Mouse (Mus musculus) hindbrain, embryonic 11.5 days (tissue): ENCODE data around the gene Jmy. TPM values are rescaled to one million over a fixed set of nuclear protein-coding genes. Genes with fewer than 3 reads are reported as not detected.
"Not testable (repeated sequence)": the region's sequence is repeated elsewhere in the genome, so short reads cannot be mapped to it uniquely, and the experiment has no call there.

Experiments
- ATAC-seq: fragments of 200-750 bp; cut with Nextera tagmentation; 2 replicates; pipeline ENCODE4 v1.8.0; 2017; ENCODE audit warnings: mild to moderate bottlenecking, moderate TSS enrichment, moderate library complexity; ENCODE audit not compliant: low FRiP score
- DNase-seq: peaks from one replicate; pipeline ENCODE4 v3.0.0-alpha.2; 2015; ENCODE audit warnings: low spot score
- H3K27ac ChIP-seq: fragments of 300-500 bp; sonication (generic); 2 replicates; pipeline ENCODE4 v1.5.1; 2014; ENCODE audit warnings: mild to moderate bottlenecking, low read depth, low read length
- H3K27me3 ChIP-seq: fragments of 300-500 bp; sonication (generic); 2 replicates; pipeline ENCODE4 v1.6.1; 2014; ENCODE audit warnings: mild to moderate bottlenecking, low read length, moderate library complexity, mixed read lengths; ENCODE audit not compliant: control insufficient read depth, insufficient read depth
- H3K36me3 ChIP-seq: fragments of 300-500 bp; sonication (generic); 2 replicates; pipeline ENCODE4 v1.6.1; 2014; ENCODE audit warnings: mild to moderate bottlenecking, low read length, moderate library complexity, mixed read lengths; ENCODE audit not compliant: control insufficient read depth, insufficient read depth
- H3K4me1 ChIP-seq: fragments of 300-500 bp; sonication (generic); replicated peaks from 2 replicates; pipeline ENCODE4 v1.6.1; 2014; ENCODE audit warnings: low read length, mixed read lengths; ENCODE audit not compliant: control insufficient read depth, insufficient read depth
- H3K4me2 ChIP-seq: fragments of 300-500 bp; sonication (generic); replicated peaks from 2 replicates; pipeline ENCODE4 v1.6.1; 2014; ENCODE audit warnings: mild to moderate bottlenecking, low read depth, low read length
- H3K4me3 ChIP-seq: fragments of 300-500 bp; sonication (generic); 2 replicates; pipeline ENCODE4 v1.5.1; 2014; ENCODE audit warnings: low read depth, low read length
- H3K9ac ChIP-seq: fragments of 300-500 bp; sonication (generic); 2 replicates; pipeline ENCODE4 v1.6.1; 2014; ENCODE audit warnings: low read depth, low read length
- H3K9me3 ChIP-seq: fragments of 300-500 bp; sonication (generic); 2 replicates; pipeline ENCODE4 v1.6.1; 2016; ENCODE audit warnings: low read length; ENCODE audit not compliant: control insufficient read depth
- WGBS: fragments of 180-500 bp; shearing (Covaris S2); extraction: QIAGEN DNeasy Blood & Tissue Kit; methylation state at CpG from one replicate; pipeline ENCODE4 v1.1.7; 2014; 5-methylcytosine and 5-hydroxymethylcytosine counted together
- polyA plus RNA-seq: library from polyadenylated mRNA; unstranded; fragments of >200 nt; fragmentation: Nextera tagmentation; extraction: Ambion mirVana; gene quantifications from 2 replicates; pipeline ENCODE4 v1.2.1, GENCODE M21; 2014

Gene Jmy
- polyA plus RNA-seq, 1 experiment from 2014 or later, result 7.2 TPM

- H3K9me3 ChIP-seq, result no peaks in the 10 kb centered on the region
- H3K36me3 ChIP-seq, result no peaks in the 10 kb centered on the region
- H3K27ac ChIP-seq, result no peak overlapping the region
- H3K4me1 ChIP-seq, result no peaks in the 10 kb centered on the region
- no peak overlapping the region for H3K4me2 ChIP-seq
- WGBS, result 59% methylated on average over 16 of the region's 16 CpGs
- ATAC-seq (no peak), DNase-seq (peak; percentile 11)
- no peak overlapping the region for H3K9ac ChIP-seq
- no peak overlapping the region for H3K4me3 ChIP-seq
- no peaks in the 10 kb centered on the region for H3K27me3 ChIP-seq
Observed at GRCm38 (mm10) chr13:93510447-93511180, 11.0 kb upstream of the Jmy start.

GRCm38 (mm10) chr13:93506920-93507319 lies 7.3 kb upstream of the Jmy start:
- not testable (repeated sequence) for H3K4me3 ChIP-seq, H3K36me3 ChIP-seq, H3K27me3 ChIP-seq, ATAC-seq, H3K4me1 ChIP-seq, H3K9ac ChIP-seq, DNase-seq, H3K4me2 ChIP-seq, H3K9me3 ChIP-seq, H3K27ac ChIP-seq
- 86% methylated on average over 5 of the region's 5 CpGs for WGBS

- Histone ChIP-seq H3K27me3 (no peaks in the 10 kb centered on the region), H3K4me1 (no peaks in the 10 kb centered on the region), H3K36me3 (no peaks in the 10 kb centered on the region), H3K27ac (no peak overlapping the region), H3K9ac (no peak overlapping the region), H3K9me3 (no peaks in the 10 kb centered on the region), H3K4me3 (no peak overlapping the region), H3K4me2 (no peak overlapping the region)
- DNase-seq (no peak), ATAC-seq (no peak)
- WGBS, result 62% methylated on average over 4 of the region's 4 CpGs
Observed at GRCm38 (mm10) chr13:93501724-93502123, 2.1 kb upstream of the Jmy start.

- peak; percentile 12 for DNase-seq
- no peaks in the 10 kb centered on the region; the same call in 1 of the 2 replicates for H3K4me1 ChIP-seq
- peak overlapping the region; percentile 94; the same call in 1 of the 2 replicates for H3K9ac ChIP-seq
- peak overlapping the region; percentile 87 for H3K4me2 ChIP-seq
- H3K9me3 ChIP-seq, result no peaks in the 10 kb centered on the region
- peak overlapping the region; percentile 93; the same call in 1 of the 2 replicates for H3K27ac ChIP-seq
- 19% methylated on average over 12 of the region's 12 CpGs for WGBS
- H3K4me3 ChIP-seq, result peak overlapping the region; percentile 96
- ATAC-seq, result no peak
- no peaks in the 10 kb centered on the region for H3K36me3 ChIP-seq
- no peaks in the 10 kb centered on the region for H3K27me3 ChIP-seq
Observed at GRCm38 (mm10) chr13:93499973-93500633, 495 bp upstream of the Jmy start.

GRCm38 (mm10) chr13:93498211-93499166 lies 1.1 kb downstream of the Jmy start:
- peak overlapping the region; percentile 94 for H3K9ac ChIP-seq
- peak; percentile 78 for DNase-seq
- no peaks in the 10 kb centered on the region for H3K36me3 ChIP-seq
- H3K9me3 ChIP-seq, result no peaks in the 10 kb centered on the region
- H3K4me3 ChIP-seq, result peak overlapping the region; percentile 96
- peak overlapping the region; percentile 87 for H3K4me2 ChIP-seq
- H3K27ac ChIP-seq, result peak overlapping the region; percentile 93
- no peaks in the 10 kb centered on the region for H3K27me3 ChIP-seq
- ATAC-seq, result peak; percentile 67
- under 1% methylated on average over 88 of the region's 94 CpGs for WGBS
- no peaks in the 10 kb centered on the region; the same call in 1 of the 2 replicates for H3K4me1 ChIP-seq

- 33% methylated on average over 1 of the region's 1 CpGs for WGBS
- Histone ChIP-seq H3K9ac (no peak overlapping the region), H3K27ac (no peak overlapping the region), H3K27me3 (no peaks in the 10 kb centered on the region), H3K4me1 (no peaks in the 10 kb centered on the region; the same call in 1 of the 2 replicates), H3K4me3 (peak overlapping the region; percentile 96; the same call in 1 of the 2 replicates), H3K4me2 (peak overlapping the region; percentile 87), H3K36me3 (no peaks in the 10 kb centered on the region), H3K9me3 (no peaks in the 10 kb centered on the region)
- peak; percentile 16 for DNase-seq
- no peak for ATAC-seq
Observed at GRCm38 (mm10) chr13:93496977-93497376, 2.6 kb downstream of the Jmy start.

GRCm38 (mm10) chr13:93488510-93488909 lies 11.1 kb downstream of the Jmy start:
- H3K4me1 ChIP-seq, result no peaks in the 10 kb centered on the region
- no peak overlapping the region for H3K9ac ChIP-seq
- 78% methylated on average over 2 of the region's 2 CpGs for WGBS
- ATAC-seq (no peak), DNase-seq (no peak)
- no peak overlapping the region for H3K4me3 ChIP-seq
- no peaks in the 10 kb centered on the region for H3K27me3 ChIP-seq
- H3K4me2 ChIP-seq, result no peak overlapping the region
- no peaks in the 10 kb centered on the region for H3K9me3 ChIP-seq
- no peaks in the 10 kb centered on the region for H3K36me3 ChIP-seq
- H3K27ac ChIP-seq, result no peak overlapping the region

- Histone ChIP-seq H3K4me2 (no peak overlapping the region), H3K27ac (no peak overlapping the region), H3K9me3 (no peaks in the 10 kb centered on the region), H3K36me3 (no peaks in the 10 kb centered on the region), H3K9ac (no peak overlapping the region), H3K4me1 (no peaks in the 10 kb centered on the region), H3K4me3 (no peak overlapping the region), H3K27me3 (no peaks in the 10 kb centered on the region)
- WGBS, result 98% methylated on average over 8 of the region's 8 CpGs
- ATAC-seq, result no peak
- DNase-seq, result no peak
Observed at GRCm38 (mm10) chr13:93487734-93488133, 11.9 kb downstream of the Jmy start.
